In the genomic region with DNA sequence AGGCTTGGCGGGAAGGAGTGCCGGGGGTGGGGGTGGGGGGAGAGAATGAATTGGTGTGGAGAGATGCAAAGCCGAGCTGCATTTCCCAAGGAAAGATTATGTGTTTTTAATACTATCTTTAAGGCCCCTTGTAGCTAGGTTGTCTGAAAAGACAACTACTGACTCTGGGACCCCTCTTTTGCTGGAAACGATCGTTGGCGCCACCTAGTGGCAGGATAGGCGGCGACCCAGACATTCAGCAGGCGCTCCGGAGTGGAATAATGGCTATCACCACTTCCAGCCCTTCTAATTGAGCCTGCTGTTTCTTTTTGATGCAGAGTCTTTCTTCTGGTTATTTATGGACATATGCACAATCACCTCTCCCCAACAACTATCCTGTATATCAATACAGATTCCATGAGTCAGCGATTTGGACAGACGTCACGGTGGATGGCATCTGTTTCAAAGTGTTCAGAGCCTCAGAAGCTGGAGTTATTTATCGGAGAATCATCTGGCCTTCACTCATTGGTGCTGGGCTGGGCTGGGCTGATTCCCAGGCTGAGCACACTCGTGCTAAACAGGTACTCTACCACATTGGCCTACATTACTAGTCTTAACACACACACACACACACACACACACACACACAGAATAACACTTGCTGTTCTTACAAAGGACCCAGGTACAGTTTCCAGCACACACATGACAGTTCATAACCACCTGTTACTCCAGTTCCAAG, we compare ENCODE assay signal across 8 mouse cellular contexts. TPM values are rescaled to one million over a fixed set of nuclear protein-coding genes. Genes with fewer than 3 reads are reported as not detected.
DNase-seq lines count a peak whose midpoint lies in the region; ATAC-seq and TF ChIP-seq lines count a peak whose summit lies in the region.

No protein-coding gene starts in this region.

- H3K4me3 ChIP-seq in intestine, postnatal 0 days (ENCODE audit: low read depth, low read length), result no peak overlapping the region
- no peak overlapping the region for H3K4me3 ChIP-seq in limb, embryonic 11.5 days (ENCODE audit: low read depth, low read length)

- H3K4me1 ChIP-seq in intestine, postnatal 0 days (replicated peaks; ENCODE audit: control insufficient read depth, insufficient read depth, low read length), result no peaks in the 10 kb centered on the region
- H3K4me1 ChIP-seq in limb, embryonic 11.5 days (ENCODE audit: control insufficient read depth, insufficient read depth, low read length), result no peaks in the 10 kb centered on the region

- peak; percentile 58 for DNase-seq in CD4-positive, CD25-positive, alpha-beta regulatory T cell, adult 2 months (ENCODE audit: low read depth, low spot score)
- DNase-seq in cerebellum, postnatal 36 days, result peak; percentile 77
- peak; percentile 29 for DNase-seq in gastrocnemius, postnatal 25 days
- DNase-seq in limb, embryonic 11.5 days (ENCODE audit: low spot score), result peak; percentile 89
- DNase-seq in naive thymus-derived CD4-positive, alpha-beta T cell, adult 2 months (ENCODE audit: low read depth), result peak; percentile 28
- DNase-seq in splenic B cell, adult 2 months (ENCODE audit: low read depth, low spot score), result peak; percentile 64

- no peak overlapping the region for H3K27ac ChIP-seq in intestine, postnatal 0 days (ENCODE audit: low read depth, low read length)
- H3K27ac ChIP-seq in limb, embryonic 11.5 days (replicated peaks; ENCODE audit: low read depth, low read length), result no peak overlapping the region

- no peaks in the 10 kb centered on the region for H3K27me3 ChIP-seq in intestine, postnatal 0 days (replicated peaks; ENCODE audit: control insufficient read depth, insufficient read depth, low read length)
- H3K27me3 ChIP-seq in limb, embryonic 11.5 days (ENCODE audit: control insufficient read depth, insufficient read depth, low read length), result no peaks in the 10 kb centered on the region
- no peaks in the 10 kb centered on the region for H3K27me3 ChIP-seq in splenic B cell, adult 2 months (ENCODE audit: control insufficient read depth, insufficient read depth, low read length, poor library complexity, severe bottlenecking)

- no peaks in the 10 kb centered on the region for H3K36me3 ChIP-seq in intestine, postnatal 0 days (ENCODE audit: control insufficient read depth, insufficient read depth)
- no peaks in the 10 kb centered on the region for H3K36me3 ChIP-seq in limb, embryonic 11.5 days (ENCODE audit: control insufficient read depth, insufficient read depth, low read length)
- H3K36me3 ChIP-seq in splenic B cell, adult 2 months (ENCODE audit: control insufficient read depth, insufficient read depth, low read length, poor library complexity, severe bottlenecking), result no peaks in the 10 kb centered on the region

- no peaks in the 10 kb centered on the region for H3K9me3 ChIP-seq in intestine, postnatal 0 days (ENCODE audit: control insufficient read depth)
- no peaks in the 10 kb centered on the region for H3K9me3 ChIP-seq in limb, embryonic 11.5 days (ENCODE audit: control insufficient read depth, low read length)

- 25% methylated on average over 15 of the region's 15 CpGs for WGBS in intestine, postnatal 0 days
- 23% methylated on average over 15 of the region's 15 CpGs for WGBS in limb, embryonic 11.5 days

- no peak overlapping the region for H3K4me2 ChIP-seq in intestine, postnatal 0 days (replicated peaks; ENCODE audit: low read depth)
- no peak overlapping the region for H3K4me2 ChIP-seq in limb, embryonic 11.5 days (ENCODE audit: low read depth, severe bottlenecking)

- peak; percentile 82 for TF ChIP-seq CTCF in intestine, postnatal 0 days (IDR thresholded peaks at IDR 0.05; ENCODE audit: low read depth)

- no peak for ATAC-seq in CD4-positive, CD25-positive, alpha-beta regulatory T cell, adult 4 months
- ATAC-seq in intestine, postnatal 0 days, result no peak
- no peak; the same call in 1 of the 2 replicates for ATAC-seq in limb, embryonic 11.5 days (ENCODE audit: insufficient number of reproducible peaks, low FRiP score, low TSS enrichment, low read depth)

- no peak overlapping the region for H3K9ac ChIP-seq in intestine, postnatal 0 days (ENCODE audit: low read depth, low read length)
- H3K9ac ChIP-seq in limb, embryonic 11.5 days (ENCODE audit: low read length), result no peak overlapping the region

RNA-seq across cellular contexts. Expression of a gene that starts 24.9 kb away (rescaled TPM):
- not detected for polyA plus RNA-seq in CD4-positive, CD25-positive, alpha-beta regulatory T cell, adult 4 months (2017; shearing (Covaris generic))
- 100 to 1,000 TPM in 1 of 2 experiments, 10 to 100 TPM in 1; 99.3 to 101 TPM for total RNA-seq in gastrocnemius, postnatal 25 days (2021)
- 0.22 and 0.33 TPM in 2 replicates for polyA plus RNA-seq in intestine, postnatal 0 days (2015; fragmentation: Nextera tagmentation; extraction: Ambion mirVana)
- 0.25 and 0.52 TPM in 2 replicates for polyA plus RNA-seq in limb, embryonic 11.5 days (2014; fragmentation: Nextera tagmentation; extraction: Ambion mirVana)

RNA-seq across cellular contexts. Expression of a gene that starts 53.5 kb away (rescaled TPM):
- polyA plus RNA-seq in CD4-positive, CD25-positive, alpha-beta regulatory T cell, adult 4 months (2017; shearing (Covaris generic)), result not detected
- total RNA-seq in gastrocnemius, postnatal 25 days (2021), result not detected
- not detected in 2 replicates for polyA plus RNA-seq in intestine, postnatal 0 days (2015; fragmentation: Nextera tagmentation; extraction: Ambion mirVana)
- polyA plus RNA-seq in limb, embryonic 11.5 days (2014; fragmentation: Nextera tagmentation; extraction: Ambion mirVana), result not detected in 2 replicates

RNA-seq across cellular contexts. Expression of a gene that starts 58.4 kb away (rescaled TPM):
- not detected for polyA plus RNA-seq in CD4-positive, CD25-positive, alpha-beta regulatory T cell, adult 4 months (2017; shearing (Covaris generic))
- not detected for total RNA-seq in gastrocnemius, postnatal 25 days (2021)
- polyA plus RNA-seq in intestine, postnatal 0 days (2015; fragmentation: Nextera tagmentation; extraction: Ambion mirVana), result 0.27 and 0.85 TPM in 2 replicates
- 6.8 and 7.0 TPM in 2 replicates for polyA plus RNA-seq in limb, embryonic 11.5 days (2014; fragmentation: Nextera tagmentation; extraction: Ambion mirVana)

Comparison
In these comparisons a context has a peak if more than half of its experiments do, and no peak if none do; other contexts are left out.
1. DNase-seq: peak in every context shown above with its lines; median percentile 89 in limb, embryonic 11.5 days; 77 in cerebellum, postnatal 36 days; 64 in splenic B cell, adult 2 months; 58 in CD4-positive, CD25-positive, alpha-beta regulatory T cell, adult 2 months; 29 in gastrocnemius, postnatal 25 days; 28 in naive thymus-derived CD4-positive, alpha-beta T cell, adult 2 months.